Mouse (Mus musculus): ENCODE measurements around the gene Pcca. TPM values are rescaled to one million over a fixed set of nuclear protein-coding genes. Genes with fewer than 3 reads are reported as not detected.

Gene Pcca
- polyA plus RNA-seq, 1 experiment: 25.1 TPM

- Histone ChIP-seq H3K4me1 (ENCODE audit: control insufficient read depth, insufficient read depth, low read length) (no peaks in the 10 kb centered on the region), H3K9me3 (replicated peaks; ENCODE audit: control insufficient read depth, insufficient read depth, low read length, poor library complexity, severe bottlenecking) (no peaks in the 10 kb centered on the region), H3K27ac (ENCODE audit: insufficient read depth, low read length) (no peak overlapping the region), H3K4me3 (ENCODE audit: low read depth, low read length) (no peak overlapping the region), H3K27me3 (ENCODE audit: control insufficient read depth, insufficient read depth, low read length, poor library complexity, severe bottlenecking) (no peaks in the 10 kb centered on the region), H3K9ac (ENCODE audit: low read depth, poor library complexity, severe bottlenecking) (no peak overlapping the region), H3K36me3 (ENCODE audit: control insufficient read depth, insufficient read depth, low read length, poor library complexity, severe bottlenecking) (no peaks in the 10 kb centered on the region; the same call in 1 of the 2 replicates)
- no peak for TF ChIP-seq CTCF (IDR thresholded peaks at IDR 0.05; ENCODE audit: low read depth, low read length)
- no peak for TF ChIP-seq POLR2A (IDR thresholded peaks at IDR 0.05; ENCODE audit: insufficient read depth, low read length)
- TF ChIP-seq EP300 (IDR thresholded peaks at IDR 0.05; ENCODE audit: insufficient read depth, low read depth, low read length): no peak
Measured at GRCm38 (mm10) chr14:122936460-122936859, 402.3 kb downstream of the Pcca start.

Other genes starting within 250 kb of the Pcca start
- 0.33 and 0.40 TPM in 2 replicates for gene Gm5089, start 83.2 kb upstream of the Pcca start, polyA plus RNA-seq (2011; ENCODE audit: insufficient read depth, insufficient read length, low read depth, missing spikeins)
- gene Zic5, start 68.6 kb upstream of the Pcca start, polyA plus RNA-seq (2011; ENCODE audit: insufficient read depth, insufficient read length, low read depth, missing spikeins): 24.8 and 26.6 TPM in 2 replicates
- 25.2 and 27.0 TPM in 2 replicates for gene Zic2, start 58.9 kb upstream of the Pcca start, polyA plus RNA-seq (2011; ENCODE audit: insufficient read depth, insufficient read length, low read depth, missing spikeins)
- gene Gm10837, start 43.7 kb upstream of the Pcca start, polyA plus RNA-seq (2011; ENCODE audit: insufficient read depth, insufficient read length, low read depth, missing spikeins): not detected in 2 replicates

Measured in ES-Bruce4 (cell line).